Mouse (Mus musculus) embryonic stem cell, embryonic (primary cell): Measurements from ENCODE around the gene Fars2.

Experiments
- CTCF ChIA-PET, 4 experiments: fragments of 300-600 bp in 2 of 4; fragments of 350-600 bp in 2 of 4; sonication (Branson Sonifier 250); formaldehyde crosslinking; loops; one replicate each; lab custom pipeline; 2022; ENCODE audit warnings: inconsistent platforms in 2 of 4; lab: Charles Lee
- POLR2A ChIA-PET, 4 experiments: fragments of 300-600 bp in 2 of 4; fragments of 350-600 bp in 2 of 4; sonication (Branson Sonifier 250); formaldehyde crosslinking; loops; one replicate each; lab custom pipeline; 2022; ENCODE audit warnings: antibody characterized with exemption in 4 of 4, inconsistent platforms in 1 of 4; lab: Charles Lee

Fars2 gene

DNA sequence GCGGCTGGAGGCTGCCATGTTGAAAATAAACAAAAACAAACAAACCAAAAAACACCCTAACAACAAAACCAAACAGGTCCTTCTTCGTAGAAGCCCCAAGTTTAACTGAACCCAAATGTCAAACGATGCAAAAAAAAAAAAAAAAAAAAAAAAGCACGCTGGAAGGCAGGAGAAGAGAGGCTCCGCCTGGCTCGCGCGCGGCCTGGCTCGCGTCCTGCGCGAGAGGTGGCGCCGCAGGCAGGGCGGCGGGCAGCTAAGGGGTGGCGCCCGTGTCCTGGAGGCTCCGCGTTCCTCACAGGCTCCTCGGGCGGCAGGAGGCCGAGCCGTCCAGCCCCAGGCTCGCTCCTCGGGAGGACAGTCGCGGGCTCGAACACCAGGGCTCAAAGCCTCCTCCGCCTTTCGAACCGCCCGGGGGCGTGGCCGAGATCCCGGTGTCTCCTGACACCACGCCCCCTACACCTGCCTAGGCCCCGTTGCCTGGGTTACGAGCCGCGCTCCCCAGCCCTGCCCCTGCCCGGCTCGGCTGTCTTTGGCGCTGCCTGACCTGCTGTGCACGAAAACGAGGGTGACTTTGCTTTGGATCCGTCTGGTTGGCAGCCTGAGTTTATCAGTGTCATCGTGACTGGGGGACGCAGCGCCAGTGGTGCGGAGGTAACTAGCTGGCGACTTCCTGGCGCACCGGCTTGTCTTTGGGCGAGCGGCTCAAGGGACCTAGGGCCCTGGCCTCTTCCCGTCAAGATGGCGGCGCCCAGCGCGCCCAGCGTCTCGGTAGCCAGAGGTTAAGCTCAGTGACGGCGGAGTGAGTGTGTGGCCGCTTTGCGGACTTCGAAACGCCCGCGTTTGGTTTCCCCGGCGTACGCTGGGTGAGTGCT, at the start of gene Fars2, which contains the start of gene Lyrm4:
Gene Fars2 (plus strand): TSS at position 270 of the 872 bp plus-strand sequence.
Gene Lyrm4 (minus strand): TSS at position 384 of the 872 bp plus-strand sequence.
- CTCF ChIA-PET: no interaction called here
- POLR2A ChIA-PET: interaction anchor here (0.6 to 12.3 kb wide), 39 partner anchors 9 to 1987 kb away, joined by 3 to 161 read pairs (median 4); partner anchors contain the start of gene Tubb2b (in 1 of the 4)

DNA sequence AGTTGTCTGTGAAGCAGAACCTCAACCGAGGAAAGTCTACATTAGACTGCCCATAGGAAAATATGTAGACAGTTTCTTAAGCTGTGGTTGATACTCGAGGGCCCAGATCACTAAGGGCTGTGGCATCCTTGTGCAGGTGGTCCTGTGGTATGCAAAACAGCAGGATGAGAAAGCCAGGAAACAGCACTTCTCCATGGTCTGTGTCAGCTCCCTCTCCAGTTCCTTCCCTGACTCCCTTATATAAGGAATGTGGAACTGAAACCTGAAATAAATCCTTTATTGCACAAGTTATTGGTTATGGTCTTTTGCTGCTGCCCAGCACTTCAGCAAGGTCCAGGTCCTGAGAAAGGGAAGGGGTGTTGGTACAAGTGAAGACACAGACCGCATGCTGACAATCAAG, 42.7 kb upstream of the Fars2 start:
- CTCF ChIA-PET: no interaction called here

DNA sequence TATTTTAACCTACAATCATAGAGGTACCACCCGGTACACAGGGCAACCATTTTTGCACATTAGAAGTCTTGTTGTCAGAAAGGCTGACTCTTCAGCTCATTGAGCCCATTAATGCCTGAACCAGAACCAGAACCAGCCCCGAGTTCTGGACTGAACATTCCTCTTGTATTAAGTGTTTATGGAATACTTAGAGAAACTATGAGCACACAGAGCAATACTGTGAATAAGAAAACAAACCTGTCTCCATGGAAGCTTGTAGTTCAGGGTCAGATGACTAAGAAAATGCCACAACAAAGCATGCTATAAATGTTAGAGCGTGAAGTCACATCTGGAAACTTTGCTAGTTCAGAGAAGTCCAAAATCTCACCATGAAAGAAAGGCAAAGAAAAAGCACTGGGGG, 35.6 kb upstream of the Fars2 start:
- POLR2A ChIA-PET: interaction anchor here in 2 of 4 experiments (0.6 to 1.4 kb wide), 2 partner anchors 36 to 108 kb away, joined by 3 to 5 read pairs; partner anchors contain the start of genes Fars2 (in 1 of the 2) and Lyrm4 (in 1 of the 2)
- CTCF ChIA-PET: no interaction called here

More for the DNA sequence above, 42.7 kb upstream of the Fars2 start:
- POLR2A ChIA-PET: no interaction called here

DNA sequence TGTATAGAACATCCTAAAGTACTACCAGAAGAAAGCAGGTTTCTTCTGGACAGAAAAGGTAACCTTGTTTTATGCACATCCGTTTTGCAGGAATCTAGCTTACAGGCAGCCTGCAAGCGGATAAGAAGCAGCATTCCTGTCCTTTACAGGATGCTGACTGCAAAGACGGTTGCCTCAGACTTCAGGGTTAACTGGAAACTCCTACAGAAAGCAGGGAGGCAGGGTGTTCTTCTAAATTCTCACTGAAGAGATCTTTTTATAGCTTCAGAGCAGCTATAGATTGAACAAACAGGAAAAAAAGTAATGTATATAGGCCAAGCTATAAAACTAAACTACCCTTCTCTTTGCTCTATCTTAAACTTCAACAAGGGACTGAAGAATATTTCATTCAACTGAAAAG, 32.5 kb upstream of the Fars2 start:
- CTCF ChIA-PET: interaction anchor here in 1 of 4 experiments (0.7 kb wide), 1 partner anchor 130 kb away, joined by 3 read pairs; no protein-coding TSS in a partner anchor
- POLR2A ChIA-PET: interaction anchor here in 1 of 4 experiments (0.8 kb wide), 1 partner anchor 33 kb away, joined by 3 read pairs; the partner anchor contains the start of genes Fars2 and Lyrm4

DNA sequence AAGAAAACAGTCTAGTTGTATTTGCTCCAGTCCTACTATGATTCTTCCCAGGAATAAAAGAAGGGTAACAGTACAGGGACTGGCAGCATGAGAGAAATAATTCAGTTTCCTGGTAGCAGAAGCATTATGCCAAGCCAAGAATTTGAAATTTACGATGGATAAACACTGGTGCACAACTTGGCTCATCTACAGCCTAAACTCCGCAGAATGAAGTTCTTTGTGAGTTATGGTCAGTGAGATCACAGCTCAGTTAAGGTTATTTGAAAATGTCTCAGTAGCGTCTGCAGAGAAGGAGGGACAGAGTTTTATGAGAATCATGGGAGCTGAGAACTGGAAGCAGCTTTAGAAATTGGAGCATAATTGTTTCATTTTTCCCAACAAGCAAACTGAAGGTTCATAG, 31.2 kb upstream of the Fars2 start:
- ChIA-PET POLR2A (interaction anchor here in 1 of 4 experiments (1.3 kb wide), 1 partner anchor 9 kb away, joined by 3 read pairs; no protein-coding TSS in a partner anchor), CTCF (no interaction called here)

DNA sequence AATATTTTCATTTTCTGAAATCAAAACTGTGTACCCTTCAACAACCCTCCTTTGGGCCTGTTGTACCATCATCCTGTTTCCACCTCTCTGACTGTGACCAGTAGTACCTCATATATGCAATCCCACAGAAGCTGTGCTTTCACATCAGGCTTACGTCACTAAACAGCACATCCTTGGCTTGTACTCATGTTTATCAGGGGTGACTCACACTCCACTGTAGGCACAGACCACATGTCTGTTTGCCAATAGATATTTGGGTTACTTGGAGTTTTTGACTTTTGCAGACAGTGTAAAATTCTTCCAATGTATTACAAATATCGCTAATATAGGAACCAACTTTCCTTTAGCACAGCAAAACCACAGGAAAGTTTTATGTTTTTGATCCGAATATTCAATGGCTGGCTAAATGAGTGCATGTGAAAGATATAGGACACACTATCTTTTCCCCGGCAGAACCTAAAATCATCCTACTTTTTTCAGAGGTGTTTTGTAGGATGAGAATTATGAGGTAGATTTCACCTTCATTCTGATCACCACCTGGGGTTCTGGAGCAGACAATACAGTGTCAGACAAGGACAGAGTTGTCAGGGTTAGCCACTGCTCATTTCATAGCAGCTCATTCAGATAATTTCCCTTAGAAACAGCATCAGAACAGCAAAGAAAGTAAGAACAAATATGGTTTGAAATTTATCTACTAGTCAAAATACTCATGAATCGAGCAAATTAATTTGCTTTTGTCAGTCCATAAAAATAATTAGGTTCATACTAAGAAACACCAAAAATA, 30.4 kb upstream of the Fars2 start:
- ChIA-PET CTCF (no interaction called here), POLR2A (interaction anchor here in 1 of 4 experiments (1.3 kb wide), 1 partner anchor 9 kb away, joined by 3 read pairs; no protein-coding TSS in a partner anchor)

DNA sequence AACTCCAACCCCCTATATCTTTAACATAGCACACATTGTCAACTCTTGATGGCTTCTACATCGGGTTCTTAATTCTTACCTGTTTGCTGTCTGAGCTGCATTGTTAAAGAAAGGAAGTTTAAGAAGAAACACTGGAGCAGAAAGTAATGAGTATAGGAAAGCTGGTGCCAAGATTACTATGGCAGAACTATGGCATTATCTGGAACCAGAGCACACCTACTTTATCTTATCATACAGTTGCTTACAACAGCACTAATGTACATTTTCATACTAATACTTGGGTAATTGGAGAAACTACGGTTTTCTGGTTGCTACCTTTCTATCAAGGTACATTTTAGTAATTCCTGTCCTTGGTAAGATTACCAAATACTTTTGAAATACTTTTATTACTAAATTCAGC, 29.8 kb upstream of the Fars2 start:
- CTCF ChIA-PET: no interaction called here
- POLR2A ChIA-PET: no interaction called here

DNA sequence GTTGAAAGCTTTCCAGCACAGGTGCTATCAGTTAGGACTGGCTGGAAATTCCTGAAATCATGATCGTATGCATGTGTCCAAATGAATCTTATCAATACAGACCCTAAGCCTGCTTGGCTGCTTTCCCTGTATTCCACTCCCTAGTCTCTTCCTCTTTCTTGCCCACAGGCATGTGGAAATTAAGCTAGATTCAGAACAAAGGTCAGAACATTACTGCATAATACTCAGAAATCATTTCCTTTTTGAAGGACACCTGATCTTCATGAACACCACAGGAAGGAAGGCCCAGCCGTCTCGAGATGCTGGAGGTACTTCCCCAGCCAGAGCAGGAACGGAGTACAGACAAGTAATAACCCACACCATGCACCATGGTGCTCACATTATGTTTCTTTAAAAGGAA, 29.0 kb upstream of the Fars2 start:
- POLR2A ChIA-PET: no interaction called here
- CTCF ChIA-PET: no interaction called here

DNA sequence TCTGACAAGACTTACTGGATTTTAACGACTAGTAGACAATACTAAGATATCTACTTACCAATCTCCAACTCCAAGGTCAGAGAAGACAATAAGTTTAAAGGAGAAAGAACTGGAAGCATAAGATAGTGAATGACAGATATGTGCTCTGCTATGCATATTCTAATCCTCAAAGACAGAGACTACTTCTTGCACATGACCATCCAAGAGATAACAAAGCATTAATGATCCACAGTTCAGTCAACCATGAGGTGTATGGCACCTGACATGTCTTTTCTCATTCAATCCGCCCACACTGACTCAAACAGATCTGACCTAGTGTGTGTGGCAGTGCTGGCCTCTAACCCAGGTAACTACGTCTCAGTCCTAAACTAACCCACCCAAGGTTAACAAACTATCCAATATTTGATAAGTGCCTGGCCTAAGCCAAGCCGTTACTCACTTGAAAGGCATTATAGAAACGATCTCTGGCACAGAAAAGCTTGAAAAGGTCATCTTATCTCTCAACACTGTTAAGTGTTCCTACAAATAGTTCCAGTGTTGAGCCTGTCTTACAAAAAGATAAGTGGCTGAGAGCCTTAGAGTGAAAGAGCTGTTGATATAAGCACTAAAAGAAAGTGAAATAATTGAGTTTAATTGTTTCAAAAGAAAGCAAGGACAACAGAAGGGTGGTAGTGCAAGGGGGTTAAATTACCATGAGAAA, 20.4 kb upstream of the Fars2 start:
- POLR2A ChIA-PET: interaction anchor here in 2 of 4 experiments (0.7 to 1.3 kb wide), 2 partner anchors 10 to 20 kb away, joined by 3 to 4 read pairs; partner anchors contain the start of genes Fars2 (in 1 of the 2) and Lyrm4 (in 1 of the 2)

DNA sequence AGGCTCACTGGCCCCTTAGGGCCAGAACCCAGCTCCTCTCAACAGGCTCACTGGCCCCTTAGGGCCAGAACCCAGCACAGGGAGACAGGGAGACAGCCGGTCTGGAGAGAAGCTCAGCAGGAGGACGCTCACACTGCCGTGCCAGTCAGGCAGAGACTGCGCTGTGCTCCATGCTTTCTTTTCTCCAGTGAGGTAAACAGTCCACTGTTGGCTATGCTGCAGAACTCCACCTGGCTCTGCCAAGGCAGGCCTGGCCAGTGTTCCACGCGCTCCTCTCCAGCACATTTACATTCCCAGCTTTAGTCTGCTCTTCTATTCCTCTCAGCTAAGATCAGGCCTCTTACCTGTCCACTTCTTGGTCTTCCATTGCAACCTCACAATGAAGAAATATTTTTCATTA, 11.6 kb upstream of the Fars2 start:
- POLR2A ChIA-PET: interaction anchor here in 3 of 4 experiments (1.1 to 1.8 kb wide), 4 partner anchors 12 to 21 kb away, joined by 4 to 7 read pairs (median 6); partner anchors contain the start of genes Fars2 (in 2 of the 3) and Lyrm4 (in 2 of the 3)
- CTCF ChIA-PET: no interaction called here

More for the DNA sequence above, 20.4 kb upstream of the Fars2 start:
- CTCF ChIA-PET: no interaction called here

DNA sequence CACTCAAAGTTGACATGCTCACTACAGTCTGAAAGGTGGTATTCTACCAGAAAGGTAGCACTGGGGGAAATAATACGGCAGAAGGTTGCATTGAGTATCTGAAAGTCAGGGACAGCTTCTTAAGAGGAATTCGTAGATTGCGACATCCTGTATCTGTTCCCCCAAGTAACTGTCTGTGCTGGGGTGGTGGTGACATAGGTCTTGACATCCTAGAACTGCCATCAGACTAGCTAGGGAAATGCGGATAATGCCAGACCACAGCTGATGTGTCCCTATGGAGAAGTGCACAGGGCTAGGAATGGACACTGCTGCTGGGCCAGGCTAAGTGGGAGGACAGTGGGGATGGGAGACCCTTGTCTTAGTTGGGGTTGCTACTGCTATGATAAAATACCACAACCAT, 8.7 kb upstream of the Fars2 start:
- CTCF ChIA-PET: no interaction called here
- POLR2A ChIA-PET: interaction anchor here in 2 of 4 experiments (0.6 to 1.9 kb wide), 5 partner anchors 8 to 483 kb away, joined by 3 to 15 read pairs (median 4); partner anchors contain the start of genes Fars2 (in 2 of the 2) and Lyrm4 (in 2 of the 2)

DNA sequence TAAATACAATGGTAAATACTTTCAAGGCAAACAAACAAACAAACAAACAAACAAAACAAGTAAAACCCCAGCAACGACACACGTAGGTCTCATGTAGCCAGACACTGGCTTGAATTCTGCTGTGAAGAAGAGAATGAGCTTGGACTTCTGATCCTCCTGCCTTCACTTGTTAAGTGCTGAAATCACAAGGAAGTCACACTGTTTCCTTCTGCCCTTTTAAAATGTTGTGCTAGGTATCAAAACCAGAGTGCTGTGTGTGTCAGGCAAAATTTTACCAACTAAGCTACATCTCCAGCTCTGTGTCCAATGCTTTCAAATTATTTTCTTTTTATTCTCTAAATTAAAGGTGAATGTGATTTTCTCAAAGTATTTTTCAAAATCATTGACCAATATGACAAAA, 5.9 kb upstream of the Fars2 start:
- CTCF ChIA-PET: interaction anchor here in 1 of 4 experiments (0.6 kb wide), 1 partner anchor 1357 kb away, joined by 16 read pairs; no protein-coding TSS in a partner anchor
- POLR2A ChIA-PET: interaction anchor here in 2 of 4 experiments (0.7 to 1.9 kb wide), 2 partner anchors 20 to 255 kb away, joined by 3 to 6 read pairs; no protein-coding TSS in a partner anchor

DNA sequence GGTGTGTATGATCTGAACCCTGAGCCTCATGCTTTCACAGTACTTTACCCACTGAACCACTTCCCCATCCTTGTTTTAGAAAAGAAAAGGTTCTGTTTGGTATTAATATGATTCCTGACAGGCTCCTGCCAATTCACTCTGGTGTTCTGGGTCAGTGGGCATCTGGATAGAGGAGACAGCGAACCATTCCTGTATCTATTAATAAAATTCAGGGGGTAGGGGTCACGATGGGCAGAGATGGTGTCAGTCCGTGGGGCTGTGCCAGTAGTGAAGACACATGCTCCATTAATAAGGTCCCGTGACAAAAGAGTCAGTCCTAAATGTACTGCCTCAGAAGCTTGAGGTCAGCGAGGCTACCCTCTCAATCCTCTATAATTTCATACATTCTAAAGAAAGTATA, 4.0 kb upstream of the Fars2 start:
- CTCF ChIA-PET: interaction anchor here in 1 of 4 experiments (0.6 kb wide), 1 partner anchor 1324 kb away, joined by 3 read pairs; no protein-coding TSS in a partner anchor
- POLR2A ChIA-PET: interaction anchor here in 1 of 4 experiments (1.0 kb wide), 1 partner anchor 17 kb away, joined by 3 read pairs; no protein-coding TSS in a partner anchor

DNA sequence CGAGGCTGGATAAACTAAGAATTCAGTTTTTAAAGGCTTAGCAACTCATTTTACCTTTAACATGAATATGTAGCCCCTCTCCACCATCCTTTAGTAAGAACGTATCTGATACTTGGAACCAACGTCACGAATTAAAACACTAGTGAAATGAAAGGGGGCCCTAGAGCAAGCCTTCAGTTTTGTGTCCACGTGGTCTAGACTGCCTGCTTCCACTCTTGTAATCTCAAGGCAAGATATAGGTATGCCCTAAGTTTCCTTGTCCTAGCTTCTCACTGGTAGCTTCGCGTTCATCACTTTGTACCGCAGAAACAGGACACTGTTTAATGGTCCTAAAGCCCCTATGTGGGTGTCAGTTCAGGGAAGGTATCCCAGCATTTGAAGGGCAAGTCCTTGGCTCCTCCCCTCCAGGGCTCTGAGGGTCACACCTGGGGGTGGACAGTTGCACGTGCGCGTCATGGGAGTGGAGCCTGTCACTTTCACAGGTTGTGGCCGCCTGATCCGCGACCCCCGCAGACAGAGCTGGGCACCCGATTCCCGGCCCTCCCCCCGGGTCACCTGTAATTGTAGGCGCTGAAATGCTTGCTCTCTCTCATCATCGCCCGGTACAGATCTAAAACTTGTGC, 581 bp upstream of the Fars2 start:
- POLR2A ChIA-PET: interaction anchor here (0.6 to 12.3 kb wide), 20 partner anchors 8 to 1986 kb away, joined by 3 to 161 read pairs (median 4); partner anchors contain the start of gene Tubb2b (in 1 of the 4)
- CTCF ChIA-PET: no interaction called here

DNA sequence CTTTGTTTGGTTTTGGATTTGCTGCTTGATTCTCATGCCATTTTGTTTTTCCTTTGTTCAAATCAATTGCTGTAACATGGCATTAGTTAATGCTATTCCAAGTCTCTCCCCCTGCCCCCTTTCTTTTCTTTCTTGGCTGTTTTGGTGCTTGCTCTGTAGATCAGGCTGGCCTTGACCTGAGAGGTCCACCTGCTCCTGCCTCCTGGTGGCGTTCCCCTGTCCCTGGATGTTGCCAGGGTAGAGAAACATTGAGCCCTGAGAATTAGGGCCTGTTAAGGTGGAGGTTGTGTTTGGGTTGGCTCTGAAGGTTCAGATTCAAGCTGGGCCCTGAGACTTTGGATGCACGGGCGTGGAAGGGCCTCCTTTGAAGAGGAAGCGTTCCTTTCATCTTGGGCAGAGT, 2.5 kb downstream of the Fars2 start:
- ChIA-PET CTCF (interaction anchor here in 2 of 4 experiments (0.6 to 0.7 kb wide), 3 partner anchors 18 to 222 kb away, joined by 3 read pairs; no protein-coding TSS in a partner anchor), POLR2A (interaction anchor here in 2 of 4 experiments (0.7 to 12.3 kb wide), 8 partner anchors 10 to 163 kb away, joined by 3 to 161 read pairs (median 3); no protein-coding TSS in a partner anchor)

DNA sequence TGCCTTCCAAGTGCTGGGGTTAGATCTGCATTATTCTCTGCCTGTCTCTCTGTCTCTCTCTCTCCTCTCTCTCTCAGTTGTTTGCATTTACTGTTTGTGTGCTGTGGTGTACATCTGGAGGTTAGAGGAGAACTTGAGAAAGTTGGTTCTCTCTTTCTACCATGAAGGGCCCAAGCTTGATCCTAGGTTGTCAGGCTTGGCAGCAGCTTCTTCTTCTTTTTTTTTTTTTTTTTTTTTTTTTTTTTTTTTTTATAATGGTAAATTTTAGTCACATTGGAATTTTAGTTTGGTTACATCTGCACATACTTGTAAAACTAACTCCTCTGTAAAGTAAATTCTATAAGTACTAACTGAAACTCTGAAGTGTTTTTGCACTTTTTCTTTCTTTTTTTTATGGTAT, 3.4 kb downstream of the Fars2 start:
- POLR2A ChIA-PET: interaction anchor here in 2 of 4 experiments (0.9 to 12.3 kb wide), 5 partner anchors 9 to 26 kb away, joined by 3 to 161 read pairs (median 4); no protein-coding TSS in a partner anchor
- CTCF ChIA-PET: interaction anchor here in 1 of 4 experiments (0.6 kb wide), 1 partner anchor 74 kb away, joined by 3 read pairs; no protein-coding TSS in a partner anchor
